Mouse (Mus musculus) thymus, postnatal 14 days (tissue): ENCODE measurements around the gene Stk40.

Experiments
- DNase-seq: peaks from one replicate; pipeline ENCODE4 v3.0.0; 2021

Stk40 gene

DNA sequence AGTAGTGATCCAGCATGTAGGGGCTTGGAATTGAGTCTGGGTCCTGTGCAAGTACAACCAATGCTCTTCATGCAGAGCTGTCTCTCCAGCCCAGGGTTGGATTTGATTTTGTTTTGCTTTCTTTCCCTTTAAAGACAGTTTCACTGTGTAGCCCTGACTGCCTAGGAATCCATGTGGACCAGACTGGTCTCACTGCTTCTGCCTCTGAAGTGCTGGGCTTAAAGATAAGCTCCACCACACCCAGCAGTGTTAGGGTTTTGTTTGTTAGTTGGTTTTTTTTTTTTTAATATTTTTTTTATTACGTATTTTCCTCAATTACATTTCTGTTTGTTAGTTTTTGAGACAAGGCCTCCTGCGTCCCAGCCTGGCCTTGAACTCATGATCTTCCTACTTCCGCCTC, 4.4 kb upstream of the Stk40 start:
- DNase-seq = no peak

DNA sequence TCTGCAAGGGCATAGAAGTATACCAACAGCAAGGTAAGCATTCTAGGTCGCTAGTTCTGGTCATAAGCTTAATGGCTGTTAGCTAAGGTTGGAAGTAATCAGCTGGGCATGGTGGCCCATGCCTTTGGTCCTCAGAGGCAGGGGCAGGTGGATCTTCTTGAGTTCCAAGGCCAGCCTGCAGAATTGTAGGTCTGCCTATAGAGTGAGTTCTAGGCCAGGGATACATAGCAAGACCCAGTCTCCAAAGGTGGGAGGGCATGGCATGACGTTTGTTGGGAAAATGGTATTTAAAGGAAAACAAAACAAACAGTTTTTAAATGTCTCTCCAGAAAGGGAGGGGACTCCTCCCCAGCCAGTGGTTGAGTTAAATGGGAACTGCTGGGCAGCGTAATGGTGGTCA, 3.0 kb upstream of the Stk40 start:
- no peak for DNase-seq

DNA sequence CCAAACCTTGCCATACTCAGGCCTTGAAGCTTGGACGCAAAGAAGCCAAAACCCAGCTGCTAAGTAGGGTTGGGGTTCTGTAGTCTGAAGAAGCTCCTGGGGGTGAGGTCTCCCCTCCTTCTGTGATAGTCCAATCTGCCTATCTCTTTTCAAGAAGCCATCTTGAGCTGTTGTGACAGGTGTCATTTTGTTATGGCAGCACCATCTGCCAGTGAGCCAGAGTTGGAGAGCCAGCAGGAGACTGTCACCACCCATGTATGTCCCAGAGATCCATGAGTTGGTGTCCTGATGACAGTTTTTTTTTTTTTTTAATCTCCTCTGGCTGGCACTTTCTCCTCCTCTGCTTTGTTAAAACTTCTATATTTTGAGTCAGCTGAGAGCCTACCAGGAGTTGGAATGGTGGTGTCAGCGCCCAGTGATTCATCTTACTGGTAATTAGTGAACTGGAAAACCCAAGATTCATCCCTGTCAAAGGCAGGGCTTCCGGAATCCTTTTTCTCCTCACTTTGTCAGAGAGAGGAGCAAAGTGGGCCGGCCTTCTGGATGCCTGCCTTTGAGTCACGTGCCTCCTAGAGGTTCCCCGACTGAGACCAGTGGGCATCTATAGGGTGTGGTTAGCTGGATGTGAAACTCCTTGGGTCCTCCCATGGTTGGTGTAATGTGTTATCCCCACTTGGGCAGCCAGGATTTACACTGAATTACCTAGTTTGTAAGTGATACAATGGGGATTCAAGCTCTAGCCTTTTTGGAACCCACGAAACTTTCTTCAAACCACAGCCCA, 1.5 kb upstream of the Stk40 start:
- DNase-seq = no peak

DNA sequence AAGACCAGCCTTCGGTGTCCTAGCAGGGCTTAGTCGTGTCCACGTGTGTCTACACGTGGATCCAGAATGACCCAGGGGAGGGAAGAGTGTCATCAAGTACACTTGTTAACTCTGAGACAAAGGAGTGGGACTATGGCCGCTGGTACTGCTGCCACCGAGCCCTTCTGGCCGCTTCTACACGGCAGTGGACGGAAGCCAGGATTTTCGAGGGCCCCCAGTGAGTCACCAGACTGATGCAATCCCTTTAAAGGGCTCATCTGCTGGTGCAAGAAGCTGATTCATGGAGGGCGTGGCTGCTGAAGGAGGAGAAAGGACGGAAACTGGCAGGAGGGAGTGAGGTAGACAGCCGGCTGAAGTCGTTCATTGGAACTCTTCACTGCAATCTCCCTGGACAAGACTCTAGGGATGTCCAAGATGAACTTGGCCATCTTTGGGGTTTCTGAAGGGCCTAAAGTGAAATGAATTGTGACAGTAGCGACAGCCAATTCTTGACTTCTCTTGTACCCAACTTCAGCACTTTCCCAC, 638 bp upstream of the Stk40 start:
- DNase-seq = peak; percentile 62

DNA sequence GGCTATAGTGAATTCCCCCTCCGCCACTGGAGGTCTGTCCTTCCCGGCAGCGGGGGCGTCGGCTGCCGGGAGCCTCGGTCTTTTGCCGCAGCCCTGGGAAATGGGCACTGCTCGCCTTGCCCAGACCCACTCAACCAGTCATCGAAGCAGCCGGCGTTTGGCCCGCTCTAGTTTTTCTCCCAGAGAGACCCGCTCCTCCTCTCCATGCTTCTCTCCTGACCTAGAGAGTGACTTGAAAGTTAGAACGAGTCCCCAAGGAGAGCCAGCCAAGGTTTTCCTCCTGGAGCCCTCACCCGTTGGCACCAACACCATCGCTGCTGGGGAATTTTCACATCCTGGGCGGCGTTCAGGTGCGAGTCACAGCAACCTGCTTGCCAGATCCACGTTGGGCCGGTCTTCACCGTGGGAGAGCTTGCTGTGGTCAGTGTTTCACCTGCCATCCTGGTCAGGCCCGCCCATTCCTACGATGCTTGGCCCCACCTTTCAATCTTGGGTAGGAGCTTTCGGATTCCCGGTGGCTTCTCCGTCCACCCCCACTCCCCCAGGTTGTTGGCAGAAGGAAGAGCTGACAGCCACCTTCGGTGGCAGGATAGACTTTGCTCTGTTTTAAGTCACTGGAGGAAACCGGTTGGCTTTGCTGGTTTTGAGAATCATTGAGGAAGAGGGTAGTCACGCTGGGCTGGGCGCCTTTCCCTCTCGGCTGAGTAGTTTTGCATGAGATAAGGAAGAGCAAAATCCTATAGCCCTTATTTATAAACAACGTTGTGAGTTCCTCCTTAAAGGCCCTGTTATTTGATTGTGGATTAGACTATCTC, 711 bp downstream of the Stk40 start:
- peak; percentile 47 for DNase-seq

DNA sequence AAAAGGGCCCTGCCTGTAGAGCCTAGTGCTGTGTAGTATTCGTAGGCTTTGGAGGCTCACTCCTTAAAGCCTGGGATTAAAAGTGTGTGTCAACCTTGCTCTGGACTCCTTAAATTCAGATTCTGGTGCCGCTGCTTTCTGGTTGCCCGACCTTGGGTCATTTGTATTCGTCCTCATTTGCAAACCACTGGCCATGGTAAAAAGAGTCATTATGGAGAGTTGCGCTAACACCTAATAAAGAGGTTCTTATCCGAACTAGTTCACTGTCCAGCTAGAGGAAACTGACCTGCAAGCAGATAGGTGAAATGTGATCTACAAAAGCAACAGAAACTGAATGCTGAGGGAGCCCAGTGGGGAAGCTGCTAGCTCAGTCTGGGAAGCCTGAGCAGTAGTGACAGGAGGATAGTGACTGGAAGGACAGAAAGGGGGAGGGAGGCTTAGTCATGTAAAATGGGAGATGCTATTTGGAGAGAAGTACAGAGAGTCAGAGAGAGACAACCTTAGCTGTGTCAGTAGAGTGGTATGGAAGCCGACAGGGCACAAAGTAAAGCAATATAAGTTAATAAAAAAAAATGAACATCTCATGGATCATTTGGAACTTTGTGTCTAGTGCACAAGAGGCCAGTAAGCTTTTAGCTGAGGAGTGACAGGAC, 1.5 kb downstream of the Stk40 start:
- DNase-seq = no peak

DNA sequence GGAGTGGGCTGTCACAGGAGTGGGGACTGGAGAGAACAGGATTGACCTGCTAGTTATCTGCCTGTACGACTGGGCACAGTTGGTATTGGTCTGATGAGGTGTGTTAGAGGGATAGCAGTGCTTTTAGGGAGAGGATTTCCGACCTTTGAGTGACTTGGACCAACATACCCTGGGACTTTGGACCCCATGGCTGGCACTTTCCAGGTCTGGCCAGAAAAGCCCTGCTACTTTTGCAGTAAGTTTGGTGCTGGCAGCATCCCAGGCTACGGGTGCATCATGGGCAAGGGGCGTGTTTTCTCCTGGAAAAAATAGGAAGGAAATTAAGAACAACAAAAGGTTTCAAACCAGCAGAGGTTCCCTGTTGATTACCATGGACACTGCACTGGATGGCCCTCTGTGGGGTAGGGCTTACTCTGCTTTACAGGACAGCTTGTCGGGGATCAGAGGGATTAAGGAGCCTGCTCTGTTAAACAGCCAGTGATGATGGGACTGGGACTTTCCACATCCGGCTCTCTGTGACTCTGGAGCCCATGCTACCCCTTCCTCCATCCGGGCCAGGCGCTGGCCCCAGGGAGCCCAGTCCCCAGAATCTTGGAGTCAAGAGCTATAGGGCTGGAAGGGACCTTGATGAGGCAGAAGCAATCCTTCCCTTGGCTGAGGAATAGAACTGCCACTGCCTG, 4.4 kb downstream of the Stk40 start:
- no peak for DNase-seq

DNA sequence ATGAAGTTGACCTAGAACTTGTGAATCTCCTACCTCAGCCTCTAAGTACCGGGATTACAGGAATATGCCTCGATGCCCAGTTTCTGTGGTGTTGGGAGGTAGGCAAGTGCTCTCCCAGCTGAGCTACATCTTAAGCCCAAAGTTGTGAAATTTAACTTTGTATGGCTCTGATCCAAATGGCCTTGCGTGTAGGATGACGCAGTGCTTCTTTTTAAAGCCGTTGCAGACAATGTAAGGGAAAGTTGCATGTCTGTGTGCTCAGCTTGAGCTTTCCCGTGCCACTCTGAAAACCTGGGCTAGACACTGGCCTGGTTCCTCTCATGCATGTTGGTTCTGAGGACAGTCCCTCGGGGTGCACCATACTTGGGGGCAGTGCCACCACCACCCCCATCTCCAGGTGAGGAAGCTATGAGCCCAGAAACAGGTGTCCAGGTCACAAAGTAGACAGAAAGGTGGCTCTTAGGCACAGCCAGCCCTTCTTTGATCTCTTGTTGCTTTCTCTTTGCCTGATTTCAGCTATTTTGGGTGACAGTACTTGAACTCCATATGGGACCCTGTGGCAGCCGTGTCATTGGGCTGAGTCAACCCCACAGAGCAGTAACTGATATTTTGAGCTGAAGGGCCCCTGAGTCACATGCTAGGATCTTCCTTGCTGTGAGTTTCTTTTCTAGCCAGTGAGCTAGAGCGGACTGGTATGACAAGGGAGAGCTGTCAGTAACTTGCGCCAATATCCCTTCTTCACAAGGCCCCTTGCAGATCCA, 6.0 kb downstream of the Stk40 start:
- DNase-seq = no peak

DNA sequence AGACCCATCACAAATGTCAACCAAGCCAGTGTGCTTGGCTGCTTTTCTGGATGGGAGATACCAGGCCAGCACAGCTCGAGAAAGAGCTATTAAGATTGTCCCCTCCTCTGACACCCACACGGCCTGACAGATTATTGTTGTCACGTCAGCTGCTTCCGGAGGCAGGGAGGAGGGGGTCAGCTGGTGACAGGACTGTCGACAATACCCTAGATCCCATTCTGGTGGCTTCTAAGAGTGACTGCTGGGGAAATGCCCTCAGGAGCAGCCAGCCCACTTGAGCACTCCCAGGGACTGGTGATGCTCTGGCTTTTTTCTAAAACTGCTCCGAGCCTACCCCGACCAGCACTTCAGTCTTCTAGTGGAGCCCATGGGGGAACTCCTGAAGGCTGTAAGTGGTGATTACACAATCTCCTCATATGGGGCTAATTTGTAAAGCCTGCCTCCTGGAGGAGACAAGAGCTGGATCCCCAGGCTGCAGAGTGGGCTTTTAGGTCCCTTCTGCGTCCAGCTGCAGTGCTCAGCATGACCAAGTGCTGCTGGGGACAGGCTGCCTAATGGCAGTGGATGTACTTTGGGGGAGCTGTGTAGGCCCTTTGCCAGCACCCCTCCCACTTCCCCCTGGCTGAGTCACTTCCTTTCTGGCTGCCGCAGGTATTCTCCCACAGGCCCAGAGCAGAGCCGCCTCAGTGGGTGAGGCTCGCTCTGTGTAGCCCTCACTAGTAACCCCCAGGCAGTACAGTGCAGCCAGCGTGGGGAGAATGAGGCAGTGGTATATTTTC, 6.8 kb downstream of the Stk40 start:
- peak; percentile 87 for DNase-seq

DNA sequence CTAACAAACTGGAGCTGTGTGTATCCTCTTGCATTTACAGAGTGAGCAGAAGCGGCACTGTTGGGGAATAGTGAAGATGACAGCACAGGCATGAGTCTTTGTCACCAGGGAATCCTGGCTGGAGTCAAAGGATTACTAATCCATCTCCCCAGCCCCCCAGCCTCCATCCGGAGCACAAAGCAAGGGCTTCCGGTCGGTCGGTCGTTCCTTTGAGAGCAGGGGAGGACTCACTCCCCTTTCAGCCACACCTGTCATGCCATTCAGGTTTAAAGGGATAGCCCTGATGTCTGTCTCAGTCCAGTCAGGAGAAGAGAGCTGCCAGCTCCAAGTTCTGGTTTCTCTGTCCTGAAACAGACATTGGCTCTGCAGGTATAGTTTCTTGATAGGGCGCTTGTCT, 7.4 kb downstream of the Stk40 start:
- peak; percentile 44 for DNase-seq

DNA sequence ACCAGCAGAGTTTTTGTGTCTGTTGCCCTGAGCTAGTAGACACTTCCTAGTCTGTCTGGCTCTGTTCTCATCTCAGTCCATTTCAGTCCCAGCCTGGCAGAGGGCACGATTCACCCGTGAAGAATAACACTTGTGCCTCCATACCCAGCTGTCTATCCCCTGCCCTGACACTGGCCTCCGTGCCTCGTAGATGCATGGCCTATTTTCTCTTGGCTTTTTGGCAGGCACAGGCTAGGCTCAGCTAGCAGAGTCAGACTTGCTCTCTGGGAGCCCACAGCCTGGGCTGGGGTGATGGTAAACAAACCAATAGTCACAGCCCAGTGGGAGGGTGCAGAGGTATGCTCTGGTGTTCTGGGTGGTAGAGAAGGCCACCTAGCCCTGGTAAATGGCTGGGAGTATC, 9.5 kb downstream of the Stk40 start:
- no peak for DNase-seq

DNA sequence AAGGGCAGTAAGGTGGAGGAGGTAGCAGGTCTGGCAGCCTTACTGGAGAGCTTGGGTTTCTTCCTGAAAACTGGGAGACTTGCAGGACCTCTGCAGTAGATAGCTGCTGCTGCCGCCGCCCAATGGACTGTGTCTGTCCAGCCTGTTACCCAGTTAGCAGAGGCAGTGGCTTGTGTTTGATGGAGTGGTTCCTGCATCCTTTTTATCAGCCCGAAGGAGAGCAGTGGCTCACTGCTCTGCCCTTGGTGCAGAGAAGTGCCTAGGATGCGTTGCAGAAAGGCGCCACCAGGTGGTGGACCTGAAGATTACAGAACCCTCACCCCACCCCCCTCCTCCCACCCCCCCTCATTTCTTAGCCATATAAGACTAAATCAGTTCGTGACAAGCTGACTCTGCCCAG, 10.2 kb downstream of the Stk40 start:
- DNase-seq = peak; percentile 82

DNA sequence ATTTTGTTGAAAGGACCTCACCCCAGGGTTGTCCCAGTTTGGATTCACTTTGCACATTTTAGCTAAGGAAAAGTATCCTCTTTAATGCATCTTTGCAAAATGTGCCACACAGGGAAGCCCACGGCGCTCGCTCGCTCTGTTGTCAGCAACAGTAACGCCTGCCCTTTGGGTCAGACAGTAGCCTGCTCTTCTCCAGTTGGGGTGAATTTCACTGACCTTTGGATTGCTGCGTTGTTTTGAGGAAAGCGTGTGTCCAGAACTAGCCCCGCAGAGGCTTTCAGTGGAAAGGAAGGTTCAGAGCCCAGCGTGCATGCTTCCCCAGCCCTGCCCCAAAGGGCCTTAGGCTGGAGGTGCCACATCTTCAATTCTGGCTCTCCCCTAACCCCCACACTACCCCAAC, 11.7 kb downstream of the Stk40 start:
- DNase-seq = no peak

DNA sequence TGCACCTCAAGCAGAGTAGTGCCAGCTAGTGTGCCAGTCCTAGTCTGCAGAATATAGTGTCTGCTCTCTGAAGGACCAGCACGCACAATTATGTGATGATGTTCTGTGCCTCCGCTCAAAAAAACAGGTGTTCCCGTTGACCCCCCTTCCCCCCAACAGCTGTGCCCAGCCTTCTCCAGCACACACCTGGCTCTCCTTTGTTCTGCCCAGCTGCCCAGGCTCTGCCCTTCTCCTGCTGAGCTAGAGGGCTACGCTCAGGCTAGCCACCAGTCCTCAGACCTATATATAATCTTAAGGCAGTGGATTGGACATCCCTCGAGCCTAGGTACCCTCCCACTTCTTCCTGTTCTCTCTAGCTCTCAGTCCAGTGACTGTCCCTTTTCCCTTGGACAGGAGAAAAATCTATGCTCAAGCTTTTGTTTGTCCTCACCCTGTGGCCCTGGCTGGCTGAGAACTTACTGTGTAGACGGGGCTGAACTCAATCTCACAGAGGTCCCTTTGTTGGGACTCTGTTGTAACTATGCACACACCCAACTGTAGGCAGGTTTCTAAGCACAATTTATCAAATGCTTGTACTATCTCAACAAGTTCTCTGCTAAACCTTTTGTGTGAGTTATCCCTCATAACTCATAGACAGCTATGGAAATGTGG, 12.2 kb downstream of the Stk40 start:
- DNase-seq = no peak

DNA sequence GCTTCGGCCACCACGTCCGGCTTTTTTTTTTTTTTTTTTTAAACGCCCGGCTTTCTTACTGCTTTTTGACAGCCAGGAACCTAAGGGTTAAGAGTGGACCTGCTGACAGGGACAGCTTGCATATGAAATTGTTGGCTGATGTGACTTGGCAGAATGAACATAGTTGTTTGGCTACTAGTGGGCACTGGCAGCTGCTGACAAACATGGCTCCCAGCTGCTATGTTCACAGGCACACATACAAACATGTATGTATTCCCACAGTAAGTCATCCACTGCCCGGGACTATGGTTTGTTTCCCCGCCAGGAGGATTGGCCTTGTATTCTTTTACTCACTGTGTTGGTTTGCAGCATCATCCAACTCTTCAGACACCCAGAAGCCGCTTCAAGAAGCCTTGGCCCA, 13.4 kb downstream of the Stk40 start:
- no peak for DNase-seq

DNA sequence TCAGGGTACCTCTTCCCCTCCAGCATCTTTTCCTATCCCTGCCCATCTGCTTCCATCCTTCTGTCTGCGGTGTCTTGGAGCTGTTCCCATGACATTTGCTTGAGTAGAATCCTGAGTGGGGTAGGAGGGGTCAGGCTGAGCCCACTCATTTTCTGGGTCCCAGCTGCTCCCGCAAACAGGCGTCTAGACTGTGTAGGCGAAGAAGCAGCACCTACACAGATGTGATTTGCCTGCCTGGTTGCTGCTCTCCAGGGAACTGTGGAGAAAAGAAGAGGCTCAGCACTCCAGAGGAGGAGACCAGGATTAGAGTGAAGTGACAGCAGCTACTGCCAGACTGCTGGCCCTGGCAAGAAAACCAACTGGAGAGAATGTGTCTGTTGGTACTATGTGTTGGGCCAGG, 14.9 kb downstream of the Stk40 start:
- no peak for DNase-seq

DNA sequence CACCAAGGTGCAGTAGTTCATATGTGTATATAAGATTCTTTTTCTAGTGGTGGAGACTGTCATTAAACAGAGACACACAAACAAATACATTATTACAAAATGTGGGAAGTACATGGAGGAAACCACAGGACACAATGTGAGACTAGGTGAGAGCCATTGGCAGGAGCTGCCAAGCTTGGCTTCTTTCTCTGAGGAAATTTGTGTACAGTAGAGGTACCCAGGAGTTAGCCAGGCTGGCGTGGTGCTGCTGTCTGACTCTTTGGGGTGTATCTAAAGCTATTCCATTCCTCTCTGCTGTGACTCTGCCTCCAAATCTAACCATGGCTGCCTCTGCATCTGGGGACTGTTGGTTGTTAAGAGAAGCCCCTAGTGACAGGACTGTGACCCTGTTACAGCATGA, 15.3 kb downstream of the Stk40 start:
- no peak for DNase-seq

DNA sequence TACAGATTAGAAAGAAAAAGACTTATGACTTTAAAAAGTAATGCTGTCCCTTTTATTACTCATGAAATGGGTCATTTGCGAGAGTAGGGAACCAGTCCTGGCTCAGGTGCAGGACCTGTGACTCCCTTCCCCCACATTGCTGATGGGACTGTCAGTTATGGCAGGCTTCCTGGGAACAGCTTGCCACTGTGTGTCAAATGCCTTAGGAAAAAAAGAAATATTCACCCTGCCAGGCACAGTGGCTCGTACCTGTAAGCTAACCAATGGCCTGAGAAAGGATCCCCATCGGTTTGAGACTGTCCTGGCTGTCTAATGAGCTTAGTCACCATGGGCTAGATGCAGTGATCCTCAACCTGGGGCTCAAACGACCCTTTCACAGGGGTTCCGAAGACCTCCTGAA, 16.3 kb downstream of the Stk40 start:
- no peak for DNase-seq

DNA sequence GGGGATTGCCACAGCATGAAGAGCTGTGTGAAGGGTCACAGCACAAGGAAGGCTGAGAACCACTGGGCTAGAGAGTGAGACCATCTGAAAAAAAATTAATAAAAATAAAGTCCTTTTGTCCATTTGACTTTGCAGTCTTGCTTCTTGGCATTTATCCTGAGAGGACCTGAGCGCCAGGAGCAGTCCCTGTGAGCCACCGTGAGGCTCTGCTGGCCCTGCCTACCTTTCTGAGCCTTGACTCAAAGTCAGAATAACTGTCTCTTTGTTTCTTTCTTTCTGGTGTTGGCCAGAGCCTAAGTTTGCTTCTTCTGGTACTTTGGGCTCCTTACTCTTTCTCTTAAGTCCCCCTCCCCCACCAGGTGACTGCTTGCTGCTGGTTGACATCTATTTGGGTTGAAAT, 16.7 kb downstream of the Stk40 start:
- no peak for DNase-seq

DNA sequence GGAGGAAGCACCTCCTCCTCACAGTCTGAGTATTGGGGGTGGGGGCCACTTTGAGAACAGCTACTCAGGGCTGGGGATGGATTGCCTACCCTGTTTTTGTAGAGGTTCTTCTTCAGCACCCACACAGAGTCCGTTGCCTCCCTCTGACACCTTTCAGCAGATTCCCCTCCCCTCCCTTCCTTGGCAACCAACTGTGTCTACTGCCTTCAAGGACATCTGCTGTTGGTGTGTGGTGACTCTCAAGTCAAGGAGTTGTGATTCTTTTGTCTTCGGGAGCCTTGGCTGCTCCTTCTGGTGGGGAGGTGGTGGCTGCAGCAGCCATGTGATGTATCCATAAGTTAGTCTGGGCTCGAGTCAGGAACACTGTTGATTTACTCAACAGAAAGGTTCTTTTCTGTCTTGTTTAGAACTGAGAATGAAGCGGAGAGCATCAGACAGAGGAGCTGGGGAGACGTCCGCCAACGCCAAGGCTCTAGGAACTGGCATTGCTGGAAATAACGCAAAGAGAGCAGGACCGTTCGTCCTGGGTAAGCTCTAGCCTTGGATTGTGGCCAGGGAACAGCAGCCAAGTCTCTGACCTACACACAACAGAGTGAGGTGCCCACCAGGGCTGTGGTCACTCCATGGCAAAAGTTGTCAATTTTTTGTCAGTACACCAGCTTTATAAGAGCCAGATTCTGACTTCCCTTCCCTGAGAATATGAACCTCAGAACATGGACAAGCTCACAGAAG, 19.7 kb downstream of the Stk40 start:
- DNase-seq = no peak
